Mouse (Mus musculus): Measurements from ENCODE around the gene Rhoh.

The Rhoh gene

GRCm38 (mm10) chr5:65860281-65861000, 572 bp upstream of the Rhoh start:
- DNase-seq (ENCODE audit: low spot score), result peak; percentile 39

GRCm38 (mm10) chr5:65862217-65862927, 1.4 kb downstream of the Rhoh start:
- DNase-seq (ENCODE audit: low spot score), result no peak

GRCm38 (mm10) chr5:65863349-65863749, 2.3 kb downstream of the Rhoh start:
- DNase-seq (ENCODE audit: low spot score), result peak; percentile 33

GRCm38 (mm10) chr5:65864486-65864885, 3.5 kb downstream of the Rhoh start:
- no peak for DNase-seq (ENCODE audit: low spot score)

GRCm38 (mm10) chr5:65864946-65865345, 3.9 kb downstream of the Rhoh start:
- DNase-seq (ENCODE audit: low spot score), result no peak

GRCm38 (mm10) chr5:65866591-65866990, 5.6 kb downstream of the Rhoh start:
- no peak for DNase-seq (ENCODE audit: low spot score)

GRCm38 (mm10) chr5:65867380-65868116, 6.5 kb downstream of the Rhoh start:
- no peak for DNase-seq (ENCODE audit: low spot score)

GRCm38 (mm10) chr5:65868419-65868818, 7.4 kb downstream of the Rhoh start:
- DNase-seq (ENCODE audit: low spot score), result no peak

GRCm38 (mm10) chr5:65869660-65870059, 8.6 kb downstream of the Rhoh start:
- no peak for DNase-seq (ENCODE audit: low spot score)

- no peak for DNase-seq (ENCODE audit: low spot score)
Observed at GRCm38 (mm10) chr5:65871276-65871875, 10.4 kb downstream of the Rhoh start.

- no peak for DNase-seq (ENCODE audit: low spot score)
Observed at GRCm38 (mm10) chr5:65873212-65873611, 12.2 kb downstream of the Rhoh start.

GRCm38 (mm10) chr5:65875269-65875668, 14.3 kb downstream of the Rhoh start:
- no peak for DNase-seq (ENCODE audit: low spot score)

- DNase-seq (ENCODE audit: low spot score), result no peak
Observed at GRCm38 (mm10) chr5:65878367-65878766, 17.4 kb downstream of the Rhoh start.

GRCm38 (mm10) chr5:65881254-65881653, 20.2 kb downstream of the Rhoh start:
- DNase-seq (ENCODE audit: low spot score), result no peak

GRCm38 (mm10) chr5:65882476-65883205, 21.6 kb downstream of the Rhoh start:
- no peak for DNase-seq (ENCODE audit: low spot score)

GRCm38 (mm10) chr5:65883355-65883754, 22.3 kb downstream of the Rhoh start:
- DNase-seq (ENCODE audit: low spot score), result no peak

- DNase-seq (ENCODE audit: low spot score), result no peak
Observed at GRCm38 (mm10) chr5:65885699-65886443, 24.9 kb downstream of the Rhoh start.

GRCm38 (mm10) chr5:65888102-65888501, 27.1 kb downstream of the Rhoh start:
- DNase-seq (ENCODE audit: low spot score), result no peak

GRCm38 (mm10) chr5:65888998-65889397, 28.0 kb downstream of the Rhoh start:
- no peak for DNase-seq (ENCODE audit: low spot score)

- no peak for DNase-seq (ENCODE audit: low spot score)
Observed at GRCm38 (mm10) chr5:65891251-65891826, 30.3 kb downstream of the Rhoh start.
